Mouse (Mus musculus) midbrain, embryonic 16.5 days (tissue): ENCODE results near the gene Malrd1. TPM values are rescaled to one million over a fixed set of nuclear protein-coding genes. Genes with fewer than 3 reads are reported as not detected.

ENCODE experiments used
- ATAC-seq: fragments of 200-750 bp; cut with Nextera tagmentation; 2 replicates; pipeline ENCODE4 v1.8.0; 2017; ENCODE audit warnings: moderate TSS enrichment
- H3K27ac ChIP-seq: fragments of 300-500 bp; sonication (generic); 2 replicates; pipeline ENCODE4 v1.5.1; 2014; ENCODE audit warnings: mild to moderate bottlenecking, low read length, mixed read lengths
- H3K27me3 ChIP-seq: fragments of 300-500 bp; sonication (generic); 2 replicates; pipeline ENCODE4 v1.6.1; 2014; ENCODE audit warnings: low read depth, low read length, mixed read lengths; ENCODE audit not compliant: control insufficient read depth, insufficient read depth
- H3K36me3 ChIP-seq: fragments of 300-500 bp; sonication (generic); 2 replicates; pipeline ENCODE4 v1.6.1; 2014; ENCODE audit warnings: mild to moderate bottlenecking, low read length, moderate library complexity, mixed read lengths; ENCODE audit not compliant: control insufficient read depth, insufficient read depth
- H3K4me1 ChIP-seq: fragments of 300-500 bp; sonication (generic); 2 replicates; pipeline ENCODE4 v1.6.1; 2014; ENCODE audit warnings: mild to moderate bottlenecking, low read length, mixed read lengths; ENCODE audit not compliant: control insufficient read depth, insufficient read depth
- H3K4me2 ChIP-seq: fragments of 300-500 bp; sonication (generic); 2 replicates; pipeline ENCODE4 v1.6.1; 2014; ENCODE audit warnings: mild to moderate bottlenecking, low read length, mixed read lengths
- H3K4me3 ChIP-seq: fragments of 300-500 bp; sonication (generic); 2 replicates; pipeline ENCODE4 v1.5.1; 2014; ENCODE audit warnings: low read depth, mild to moderate bottlenecking, low read length, moderate library complexity, mixed read lengths
- H3K9ac ChIP-seq: fragments of 300-500 bp; sonication (generic); 2 replicates; pipeline ENCODE4 v1.6.1; 2014; ENCODE audit warnings: low read depth, low read length, mixed read lengths
- H3K9me3 ChIP-seq: fragments of 300-500 bp; sonication (generic); replicated peaks from 2 replicates; pipeline ENCODE4 v1.6.1; 2014; ENCODE audit warnings: mild to moderate bottlenecking, low read length, mixed read lengths; ENCODE audit not compliant: control insufficient read depth, poor library complexity, severe bottlenecking
- WGBS: fragments of 180-500 bp; shearing (Covaris S2); extraction: QIAGEN DNeasy Blood & Tissue Kit; methylation state at CpG from one replicate; pipeline ENCODE4 v1.1.7; 2014; 5-methylcytosine and 5-hydroxymethylcytosine counted together
- polyA plus RNA-seq: library from polyadenylated mRNA; unstranded; fragments of >200 nt; fragmentation: Nextera tagmentation; extraction: Ambion mirVana; gene quantifications from 2 replicates; pipeline ENCODE4 v1.2.1, GENCODE M21; 2015

Malrd1 gene
- polyA plus RNA-seq, 1 experiment from 2014 or later, result 0.16 TPM

DNA sequence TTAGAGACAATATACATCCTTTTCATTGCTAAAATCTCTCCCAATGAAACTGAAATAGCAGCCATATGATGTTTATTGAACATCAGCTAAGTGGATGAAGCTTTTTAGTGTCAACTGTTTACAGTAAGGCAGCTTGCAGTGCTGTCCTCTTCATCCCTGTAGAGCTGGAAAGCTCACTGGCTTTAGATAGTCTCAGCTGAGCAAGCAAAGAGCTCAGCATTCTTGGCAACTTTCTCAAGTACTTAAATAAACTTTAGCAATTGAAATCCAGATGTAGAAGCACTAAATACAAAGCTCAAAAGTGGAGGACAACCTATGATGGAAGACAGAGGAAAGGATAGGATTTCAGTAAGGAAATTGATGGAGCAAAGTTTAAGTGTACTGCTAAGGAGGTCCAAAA lies 626.3 kb downstream of the Malrd1 start:
- H3K9ac ChIP-seq, result no peak overlapping the region
- no peak overlapping the region for H3K4me3 ChIP-seq
- H3K4me2 ChIP-seq, result no peak overlapping the region
- no peaks in the 10 kb centered on the region for H3K36me3 ChIP-seq
- no peak overlapping the region for H3K27ac ChIP-seq
- no peaks in the 10 kb centered on the region for H3K27me3 ChIP-seq
- H3K4me1 ChIP-seq, result no peaks in the 10 kb centered on the region
- no peaks in the 10 kb centered on the region for H3K9me3 ChIP-seq
- no peak for ATAC-seq

GRCm38 (mm10) chr2:16163246-16163989 lies 637.1 kb downstream of the Malrd1 start:
- Histone ChIP-seq H3K4me2 (no peak overlapping the region), H3K27ac (no peak overlapping the region), H3K9me3 (no peaks in the 10 kb centered on the region), H3K27me3 (no peaks in the 10 kb centered on the region), H3K4me1 (no peaks in the 10 kb centered on the region), H3K4me3 (no peak overlapping the region), H3K9ac (no peak overlapping the region), H3K36me3 (no peaks in the 10 kb centered on the region)
- WGBS, result 94% methylated on average over 5 of the region's 5 CpGs
- ATAC-seq, result no peak

GRCm38 (mm10) chr2:16168611-16169010 lies 642.3 kb downstream of the Malrd1 start:
- no peaks in the 10 kb centered on the region for H3K9me3 ChIP-seq
- no peak overlapping the region for H3K4me3 ChIP-seq
- H3K4me2 ChIP-seq, result no peak overlapping the region
- no peaks in the 10 kb centered on the region for H3K27me3 ChIP-seq
- H3K27ac ChIP-seq, result no peak overlapping the region
- no peaks in the 10 kb centered on the region for H3K4me1 ChIP-seq
- ATAC-seq, result no peak
- H3K36me3 ChIP-seq, result no peaks in the 10 kb centered on the region
- 77% methylated on average over 2 of the region's 2 CpGs for WGBS
- H3K9ac ChIP-seq, result no peak overlapping the region

DNA sequence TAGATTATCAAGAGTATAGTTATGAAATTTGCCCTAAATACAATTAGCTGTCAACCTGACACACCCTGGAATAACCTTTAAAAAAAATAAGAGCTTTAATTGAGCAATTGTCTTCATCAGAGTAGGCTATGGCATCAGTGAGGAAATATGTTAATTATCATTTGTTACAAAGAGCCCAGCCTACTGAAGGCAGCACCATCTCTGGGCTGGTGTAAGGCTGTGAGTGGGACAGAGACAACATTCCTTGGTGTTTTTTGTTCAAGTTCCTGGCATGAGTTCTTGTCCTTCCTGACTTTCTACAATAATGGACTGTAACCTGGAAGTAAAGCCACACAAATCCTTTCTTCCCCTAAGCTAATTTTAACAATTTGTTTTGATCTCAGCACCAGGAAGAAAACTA lies 645.8 kb downstream of the Malrd1 start:
- no peak overlapping the region for H3K9ac ChIP-seq
- H3K4me2 ChIP-seq, result no peak overlapping the region
- ATAC-seq, result no peak
- H3K4me3 ChIP-seq, result no peak overlapping the region
- no peaks in the 10 kb centered on the region for H3K9me3 ChIP-seq
- H3K27ac ChIP-seq, result no peak overlapping the region
- H3K4me1 ChIP-seq, result no peaks in the 10 kb centered on the region
- no peaks in the 10 kb centered on the region for H3K36me3 ChIP-seq
- no peaks in the 10 kb centered on the region for H3K27me3 ChIP-seq

- Histone ChIP-seq H3K9ac (no peak overlapping the region), H3K36me3 (no peaks in the 10 kb centered on the region), H3K4me1 (no peaks in the 10 kb centered on the region), H3K9me3 (no peaks in the 10 kb centered on the region), H3K27me3 (no peaks in the 10 kb centered on the region), H3K4me2 (no peak overlapping the region), H3K27ac (no peak overlapping the region), H3K4me3 (no peak overlapping the region)
- no peak for ATAC-seq
- 17% methylated on average over 2 of the region's 2 CpGs for WGBS
Observed at GRCm38 (mm10) chr2:16173355-16173754, 647.1 kb downstream of the Malrd1 start.

DNA sequence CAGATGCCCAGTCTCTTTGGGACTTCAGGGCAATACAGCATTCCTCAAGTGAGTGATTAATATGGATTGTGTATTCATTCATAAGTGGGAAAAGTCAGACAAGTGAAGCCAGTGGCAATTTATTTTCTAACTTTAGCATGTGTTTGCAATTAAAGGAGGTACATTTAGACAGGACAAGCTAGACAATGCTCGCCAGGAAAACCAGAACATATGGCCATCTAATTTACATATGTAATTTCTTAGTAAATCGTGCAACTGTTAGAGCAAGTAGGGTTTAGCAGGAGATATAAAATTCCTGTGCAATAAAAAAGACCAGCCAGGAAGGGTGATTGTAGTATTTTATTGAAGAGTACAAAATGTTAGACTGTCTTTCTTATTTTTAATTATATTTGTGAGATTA lies 655.9 kb downstream of the Malrd1 start:
- H3K9ac ChIP-seq, result no peak overlapping the region
- no peak overlapping the region for H3K27ac ChIP-seq
- H3K36me3 ChIP-seq, result no peaks in the 10 kb centered on the region
- ATAC-seq, result no peak
- H3K4me1 ChIP-seq, result no peaks in the 10 kb centered on the region
- WGBS, result 80% methylated on average over 2 of the region's 2 CpGs
- H3K9me3 ChIP-seq, result no peaks in the 10 kb centered on the region
- H3K27me3 ChIP-seq, result no peaks in the 10 kb centered on the region
- no peak overlapping the region for H3K4me3 ChIP-seq
- no peak overlapping the region for H3K4me2 ChIP-seq

DNA sequence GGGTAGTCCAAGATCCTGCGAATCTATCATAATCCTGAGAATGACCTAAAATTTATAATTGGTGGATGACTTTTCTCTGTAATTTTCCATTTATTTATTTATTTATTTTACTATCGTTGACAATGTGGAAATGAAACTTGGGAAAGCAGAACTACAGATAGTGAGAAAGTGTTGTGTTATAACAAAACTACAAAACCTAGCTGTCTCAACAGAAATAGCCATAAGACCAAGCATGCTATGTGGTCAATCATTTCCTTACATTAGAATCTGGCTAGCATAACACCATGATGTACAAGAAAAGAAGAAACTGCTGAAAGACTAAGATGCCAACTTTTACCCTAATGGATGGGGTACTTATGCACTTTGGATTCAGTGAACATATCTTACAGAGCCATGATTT lies 656.9 kb downstream of the Malrd1 start:
- no peaks in the 10 kb centered on the region for H3K27me3 ChIP-seq
- no peak overlapping the region for H3K4me2 ChIP-seq
- no peaks in the 10 kb centered on the region for H3K9me3 ChIP-seq
- 94% methylated on average over 2 of the region's 2 CpGs for WGBS
- H3K4me1 ChIP-seq, result no peaks in the 10 kb centered on the region
- ATAC-seq, result no peak
- no peak overlapping the region for H3K4me3 ChIP-seq
- no peak overlapping the region for H3K9ac ChIP-seq
- H3K27ac ChIP-seq, result no peak overlapping the region
- H3K36me3 ChIP-seq, result no peaks in the 10 kb centered on the region

- H3K9ac ChIP-seq, result no peak overlapping the region
- H3K4me3 ChIP-seq, result no peak overlapping the region
- H3K27me3 ChIP-seq, result no peaks in the 10 kb centered on the region
- H3K4me1 ChIP-seq, result no peaks in the 10 kb centered on the region
- H3K36me3 ChIP-seq, result no peaks in the 10 kb centered on the region
- no peaks in the 10 kb centered on the region for H3K9me3 ChIP-seq
- no peak overlapping the region for H3K4me2 ChIP-seq
- 80% methylated on average over 2 of the region's 2 CpGs for WGBS
- no peak for ATAC-seq
- no peak overlapping the region for H3K27ac ChIP-seq
Observed at GRCm38 (mm10) chr2:16210016-16210415, 683.7 kb downstream of the Malrd1 start.

DNA sequence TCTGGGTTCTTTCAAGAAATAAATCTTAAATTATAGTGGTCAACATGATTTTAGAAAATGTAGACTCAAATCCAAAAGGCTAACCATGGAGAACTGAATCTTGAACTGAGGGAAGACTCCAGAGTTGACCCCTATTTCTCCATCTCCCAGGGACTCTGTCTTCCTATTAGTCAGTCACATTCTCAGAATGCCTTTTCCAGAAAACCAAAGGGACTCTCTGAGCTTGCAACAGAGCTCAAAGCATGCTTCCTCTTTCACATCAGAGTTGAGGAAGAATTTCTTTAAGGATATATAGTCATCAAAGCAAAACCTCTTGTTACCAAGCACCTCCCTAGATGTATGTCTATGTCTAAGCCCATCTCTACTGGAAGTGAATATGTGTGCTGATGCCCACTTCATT lies 686.5 kb downstream of the Malrd1 start:
- Histone ChIP-seq H3K4me1 (no peaks in the 10 kb centered on the region), H3K9me3 (no peaks in the 10 kb centered on the region), H3K27ac (no peak overlapping the region), H3K4me3 (no peak overlapping the region), H3K27me3 (no peaks in the 10 kb centered on the region), H3K4me2 (no peak overlapping the region), H3K9ac (no peak overlapping the region), H3K36me3 (no peaks in the 10 kb centered on the region)
- no peak for ATAC-seq
